Mouse (Mus musculus) ZHBTc4 (cell line): ENCODE measurements around the gene Zdhhc24.

Experiments used
- DNase-seq: peaks from one replicate; pipeline ENCODE4 v3.0.0-alpha.2; 2011; ENCODE audit warnings: low read depth, low spot score

Zdhhc24 gene

GRCm38 (mm10) chr19:4877785-4878184, 683 bp upstream of the Zdhhc24 start, which contains the start of gene Actn3:
Gene Actn3 (minus strand): TSS chr19:4877909.
- no peak for DNase-seq

- DNase-seq: no peak
These were observed 846 bp downstream of the Zdhhc24 start for GRCm38 (mm10) chr19:4879324-4879703.

GRCm38 (mm10) chr19:4883961-4884360, 5.5 kb downstream of the Zdhhc24 start:
- no peak for DNase-seq

GRCm38 (mm10) chr19:4889791-4890190, 11.3 kb downstream of the Zdhhc24 start:
- no peak for DNase-seq

GRCm38 (mm10) chr19:4891798-4892197, 13.3 kb downstream of the Zdhhc24 start:
- no peak for DNase-seq

GRCm38 (mm10) chr19:4896780-4897520, 18.5 kb downstream of the Zdhhc24 start:
- DNase-seq: peak; percentile 90

GRCm38 (mm10) chr19:4898972-4899371, 20.5 kb downstream of the Zdhhc24 start:
- no peak for DNase-seq

GRCm38 (mm10) chr19:4899888-4900287, 21.4 kb downstream of the Zdhhc24 start:
- no peak for DNase-seq

GRCm38 (mm10) chr19:4905979-4906794, 27.7 kb downstream of the Zdhhc24 start, which contains the start of gene Bbs1:
Gene Bbs1 (minus strand): TSS chr19:4906628.
- DNase-seq: peak; percentile 88

- DNase-seq: peak; percentile 85
These were observed 29.6 kb downstream of the Zdhhc24 start for GRCm38 (mm10) chr19:4908107-4908506.

- DNase-seq: no peak
These were observed 30.9 kb downstream of the Zdhhc24 start for GRCm38 (mm10) chr19:4909376-4909775.

GRCm38 (mm10) chr19:4915924-4916603, 37.6 kb downstream of the Zdhhc24 start:
- DNase-seq: no peak

GRCm38 (mm10) chr19:4916827-4917226, 38.4 kb downstream of the Zdhhc24 start:
- no peak for DNase-seq

- no peak for DNase-seq
These were observed 41.2 kb downstream of the Zdhhc24 start for GRCm38 (mm10) chr19:4919652-4920051.

- DNase-seq: peak; percentile 88
These were observed 46.8 kb downstream of the Zdhhc24 start for GRCm38 (mm10) chr19:4925121-4925860.

- peak; percentile 99 for DNase-seq
These were observed 49.5 kb downstream of the Zdhhc24 start, which contains the start of gene Dpp3 for GRCm38 (mm10) chr19:4927904-4928531. Gene Dpp3 (minus strand): TSS chr19:4928287.

GRCm38 (mm10) chr19:4928781-4929180, 50.3 kb downstream of the Zdhhc24 start:
- DNase-seq: no peak
